Mouse (Mus musculus): Measurements from ENCODE around the gene Gm3776. TPM values are rescaled to one million over a fixed set of nuclear protein-coding genes. Genes with fewer than 3 reads are reported as not detected.
"Not testable (repeated sequence)": the region's sequence is repeated elsewhere in the genome, so short reads cannot be mapped to it uniquely, and the experiment has no call there.

Gene Gm3776
- total RNA-seq, 2 experiments from 2014 or later: not detected

DNA sequence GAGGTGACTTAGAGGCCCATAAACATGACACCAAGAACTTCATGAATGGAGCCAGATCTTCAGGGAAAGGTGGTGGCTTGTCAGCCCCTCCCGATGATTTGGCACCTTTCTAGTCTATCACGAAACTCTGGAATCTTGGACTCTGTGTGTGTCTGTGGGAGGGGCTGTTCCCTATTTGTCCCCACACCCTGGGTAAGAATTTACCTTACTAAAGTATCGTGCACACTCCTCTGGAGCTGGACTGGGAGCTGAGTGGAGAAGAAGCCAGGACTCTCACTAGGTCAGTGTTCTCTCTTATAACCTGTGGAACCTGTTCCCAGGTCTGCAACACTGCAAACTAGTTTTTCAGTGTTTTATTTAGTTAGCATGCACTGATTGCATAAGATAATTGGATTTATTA is 32.8 kb downstream of the Gm3776 start, which contains the start of gene Gm10639:
Gm10639 (plus strand) TSS at position 201 of the 400 bp plus-strand sequence.
- not testable (repeated sequence) for DNase-seq (ENCODE audit: low spot score in 2 of 2)

DNA sequence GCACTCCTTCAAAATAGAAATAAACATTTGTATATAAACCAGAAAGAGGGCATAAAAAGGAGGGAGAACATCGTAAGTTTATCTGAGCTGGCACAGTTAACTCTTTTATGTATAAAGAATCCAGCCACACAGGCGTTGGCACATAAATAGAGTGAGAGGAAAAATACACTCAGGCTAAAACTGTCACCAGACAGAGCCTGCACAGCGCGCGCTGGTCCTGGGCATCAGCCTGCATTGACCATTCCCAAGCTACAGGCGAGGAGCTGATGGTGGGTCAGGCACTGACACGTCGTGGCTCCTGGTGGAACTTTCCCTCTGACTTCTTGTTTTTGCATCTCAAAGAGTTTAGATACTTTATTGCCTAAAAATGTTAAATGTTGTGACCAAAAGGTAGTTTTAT is 35.5 kb downstream of the Gm3776 start:
- DNase-seq (ENCODE audit: low spot score in 2 of 2): not testable (repeated sequence)

DNA sequence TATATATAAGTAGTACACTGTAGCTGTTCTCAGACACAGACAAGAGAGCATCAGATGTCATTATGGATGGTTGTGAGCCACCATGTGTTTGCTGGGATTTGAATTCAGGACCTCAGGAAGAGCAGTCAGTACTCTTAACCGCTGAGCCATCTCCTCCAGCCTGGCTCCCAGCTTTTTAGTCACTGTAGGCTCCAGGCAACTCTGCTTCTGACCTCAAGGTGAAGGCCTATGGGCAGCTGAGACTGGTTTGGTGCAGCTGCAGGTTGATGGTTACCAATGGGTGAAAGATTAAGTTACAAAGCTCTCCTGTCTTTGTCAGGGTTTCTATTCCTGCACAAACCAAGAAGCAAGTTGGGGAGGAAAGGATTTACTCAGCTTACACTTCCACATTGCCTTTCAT is 36.8 kb downstream of the Gm3776 start:
- not testable (repeated sequence) for DNase-seq (ENCODE audit: low spot score in 2 of 2)

DNA sequence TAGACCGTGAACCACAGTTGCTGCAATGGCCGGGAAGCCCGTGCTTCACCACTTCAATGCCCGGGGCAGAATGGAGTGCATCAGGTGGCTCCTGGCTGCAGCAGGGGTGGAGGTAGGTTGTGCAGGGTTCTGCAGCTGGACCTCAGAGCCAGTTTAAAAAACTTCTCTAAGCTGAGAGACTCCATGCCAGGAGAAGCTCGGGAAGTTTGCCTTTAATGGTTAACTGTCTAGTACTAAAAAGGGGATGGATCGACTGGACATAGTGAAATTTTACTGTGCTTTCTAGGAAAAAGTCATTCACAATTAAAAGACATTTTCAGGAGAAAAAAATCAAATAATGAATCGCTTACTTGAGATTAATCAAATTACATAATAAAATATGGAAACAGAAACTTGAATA is 37.9 kb downstream of the Gm3776 start:
- DNase-seq (ENCODE audit: low spot score in 2 of 2): not testable (repeated sequence)

DNA sequence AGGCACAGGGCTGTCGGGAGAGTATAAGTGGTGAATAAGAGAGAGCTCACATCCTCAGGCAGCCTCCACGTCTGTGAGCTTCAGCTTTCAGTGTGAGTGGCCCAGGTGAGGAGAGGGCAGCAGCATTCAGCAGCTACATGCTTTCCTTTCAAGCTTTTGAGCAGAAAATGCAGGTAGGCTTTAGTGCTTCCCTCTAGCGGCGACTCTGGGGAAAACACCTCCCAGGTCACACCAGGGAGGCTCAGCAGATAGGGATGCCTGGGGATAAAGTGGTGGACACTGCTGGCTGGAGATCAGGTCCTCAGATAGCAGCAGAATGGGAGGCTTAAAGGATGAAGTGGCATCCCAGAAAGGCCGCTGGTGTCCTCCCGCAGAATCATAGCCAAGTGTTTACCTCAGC is 39.2 kb downstream of the Gm3776 start:
- peak; percentile 20 to 42 for DNase-seq (ENCODE audit: low spot score in 2 of 2)

DNA sequence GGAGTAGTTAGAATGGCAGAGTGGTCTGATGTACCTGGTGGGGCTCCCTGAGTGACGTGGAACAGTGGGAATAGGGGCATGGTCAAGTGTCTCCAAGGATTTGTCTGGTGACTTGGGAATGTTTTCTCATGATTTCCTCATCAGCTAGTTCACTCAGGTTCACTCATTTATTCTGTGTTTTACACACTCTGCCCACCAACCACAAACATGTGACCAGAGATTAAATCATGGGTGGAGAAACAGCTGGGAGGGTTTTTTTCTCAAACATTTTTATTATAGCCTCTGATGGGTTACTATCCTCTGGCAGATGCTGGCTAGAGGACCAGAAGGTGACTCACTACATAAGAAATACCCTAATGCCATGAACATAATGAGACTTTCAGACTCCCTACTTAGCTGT is 41.3 kb downstream of the Gm3776 start:
- no peak for DNase-seq (ENCODE audit: low spot score in 2 of 2)

DNA sequence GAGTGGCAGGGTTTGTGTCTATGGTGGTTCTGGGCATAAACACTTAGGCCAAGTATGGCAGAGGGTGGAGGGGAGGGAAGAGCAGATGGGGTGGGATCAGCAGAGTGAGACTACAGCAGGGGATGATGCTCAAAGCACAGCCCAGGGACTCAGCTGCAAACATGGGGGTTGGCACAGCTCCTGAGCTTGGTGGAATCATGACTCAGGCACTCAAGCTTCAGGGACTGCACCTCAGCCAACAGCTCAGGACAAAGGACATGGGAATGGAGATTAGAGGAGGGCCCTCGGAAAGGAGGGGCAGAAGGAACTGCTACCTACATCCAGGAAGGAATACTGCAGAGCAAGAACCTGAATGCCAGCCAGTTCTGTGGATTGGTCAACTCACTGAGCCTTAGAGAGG is 42.2 kb downstream of the Gm3776 start:
- not testable (repeated sequence) for DNase-seq (ENCODE audit: low spot score in 2 of 2)

DNA sequence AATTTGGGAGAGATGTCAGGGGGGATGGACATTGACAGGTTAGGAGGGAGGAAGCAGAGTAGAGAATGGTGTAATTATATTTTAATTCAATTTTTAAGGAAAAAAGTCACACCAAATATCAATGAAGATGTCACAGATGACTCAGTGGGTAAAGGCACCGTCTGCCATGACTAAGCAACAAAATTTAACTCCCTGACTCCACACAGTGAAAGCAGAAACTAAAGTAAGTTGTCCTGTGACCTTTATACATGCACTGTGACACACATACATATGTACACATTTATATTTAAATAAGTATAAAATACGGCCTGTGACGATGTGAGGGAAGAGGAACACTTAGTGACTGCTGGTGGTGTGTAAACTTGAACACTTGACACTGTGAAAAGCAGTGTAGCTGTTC is 51.2 kb downstream of the Gm3776 start:
- DNase-seq (ENCODE audit: low spot score in 2 of 2): not testable (repeated sequence)

DNA sequence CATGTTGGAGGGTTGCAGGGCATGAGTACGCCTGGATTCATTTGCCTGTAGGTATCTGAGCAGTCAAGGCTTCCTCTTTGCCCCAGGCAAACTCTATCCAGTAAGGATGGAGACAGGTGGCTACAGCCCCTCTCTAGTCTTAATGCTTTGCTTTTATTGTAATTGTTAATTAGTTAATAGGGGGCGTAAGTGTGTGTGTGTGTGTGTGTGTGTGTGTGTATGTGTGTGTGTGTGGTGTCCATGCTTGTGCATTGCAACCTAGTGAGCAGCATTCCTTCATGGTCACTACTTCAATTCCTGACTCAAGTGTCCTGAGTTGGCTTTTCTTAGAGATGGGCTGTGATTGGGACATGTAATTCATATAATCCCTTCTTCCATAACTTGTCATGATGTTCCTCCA is 57.8 kb downstream of the Gm3776 start, which contains the start of gene Omt2a:
Omt2a (minus strand) TSS at position 101 of the 400 bp plus-strand sequence.
- DNase-seq (ENCODE audit: low spot score in 2 of 2): no peak

Other genes starting within 250 kb of the Gm3776 start
- gene Gcm1, start 205.2 kb upstream of the Gm3776 start, total RNA-seq (2021): not detected
- gene Fbxo9, start 148.1 kb upstream of the Gm3776 start, total RNA-seq (2021): 100 to 1,000 TPM in 1 of 2 experiments, 10 to 100 TPM in 1; 70.8 to 108 TPM
- gene Ick, start 147.9 kb upstream of the Gm3776 start, total RNA-seq (2021): 10 to 100 TPM; 15.2 to 16.7 TPM
- gene Gsta4, start 74.4 kb upstream of the Gm3776 start, total RNA-seq (2021): 10 to 100 TPM; 52.4 to 87.4 TPM
- not detected for gene Gsta1, start 26.5 kb upstream of the Gm3776 start, total RNA-seq (2021)
- gene Gm10639, start 32.8 kb downstream of the Gm3776 start, total RNA-seq (2021): under 1 TPM in 1 of 2 experiments, not detected in 1; 0.76 TPM
- gene Omt2a, start 57.7 kb downstream of the Gm3776 start, total RNA-seq (2021): not detected
- not detected for gene Omt2b, start 70.5 kb downstream of the Gm3776 start, total RNA-seq (2021)
- gene Gsta2, start 98.7 kb downstream of the Gm3776 start, total RNA-seq (2021): 1 to 10 TPM in 1 of 2 experiments, under 1 TPM in 1; 0.42 to 9.7 TPM
- not detected for gene Dppa5a, start 111.0 kb downstream of the Gm3776 start, total RNA-seq (2021)
- not detected for gene Ooep, start 121.6 kb downstream of the Gm3776 start, total RNA-seq (2021)
- not detected for gene Ddx43, start 138.6 kb downstream of the Gm3776 start, total RNA-seq (2021)
- under 1 TPM; 0.66 to 0.90 TPM for gene Cgas, start 186.1 kb downstream of the Gm3776 start, total RNA-seq (2021)
- 10 to 100 TPM; 27.2 to 29.2 TPM for gene Mto1, start 191.1 kb downstream of the Gm3776 start, total RNA-seq (2021)
- gene Gm17324, start 191.7 kb downstream of the Gm3776 start, total RNA-seq (2021): not detected
- gene Eef1a1, start 232.0 kb downstream of the Gm3776 start, total RNA-seq (2021): 1,000 to 10,000 TPM; 6,346 to 6,879 TPM